In genomic region chr6:121299954-121300353, GRCm38 (mm10) we compare ENCODE assay signal across 8 mouse cellular contexts. TPM values are rescaled to one million over a fixed set of nuclear protein-coding genes. Genes with fewer than 3 reads are reported as not detected.
DNase-seq lines count a peak whose midpoint lies in the region; ATAC-seq and TF ChIP-seq lines count a peak whose summit lies in the region.

Gene Slc6a13 (plus strand): TSS chr6:121300227.

- H3K27me3 ChIP-seq in forebrain, embryonic 13.5 days = no peaks in the 10 kb centered on the region
- peaks cover 17% of the 10 kb centered on the region for H3K27me3 ChIP-seq in liver, embryonic 12.5 days (replicated peaks)
- H3K27me3 ChIP-seq in stomach, postnatal 0 days (ENCODE audit: control insufficient read depth, insufficient read depth, low read length) = no peaks in the 10 kb centered on the region

- no peak for TF ChIP-seq EP300 in stomach, postnatal 0 days (optimal IDR thresholded peaks at IDR 0.05)

- no peaks in the 10 kb centered on the region for H3K36me3 ChIP-seq in forebrain, embryonic 13.5 days (ENCODE audit: poor library complexity, severe bottlenecking)
- no peaks in the 10 kb centered on the region for H3K36me3 ChIP-seq in liver, embryonic 12.5 days
- H3K36me3 ChIP-seq in stomach, postnatal 0 days (ENCODE audit: control insufficient read depth, insufficient read depth, low read length) = no peaks in the 10 kb centered on the region

- no peak for ATAC-seq in forebrain, embryonic 13.5 days
- peak; percentile 48 for ATAC-seq in liver, embryonic 12.5 days
- ATAC-seq in stomach, postnatal 0 days (ENCODE audit: low FRiP score, low TSS enrichment) = no peak

- no peak within 1 kb of the TSS for H3K9ac ChIP-seq in forebrain, embryonic 13.5 days
- no peak within 1 kb of the TSS for H3K9ac ChIP-seq in liver, embryonic 12.5 days
- 0 out of 2 replicates have a peak within 1 kb of the TSS, but pooled peaks have one; percentile 8 for H3K9ac ChIP-seq in stomach, postnatal 0 days (ENCODE audit: low read length)

- WGBS in forebrain, embryonic 13.5 days = 5% methylated on average over 10 of the region's 11 CpGs
- 8% methylated on average over 11 of the region's 11 CpGs for WGBS in liver, embryonic 12.5 days (ENCODE audit: insufficient replicate concordance)
- 2% methylated on average over 11 of the region's 11 CpGs for WGBS in stomach, postnatal 0 days

- no peak within 1 kb of the TSS for H3K27ac ChIP-seq in forebrain, embryonic 13.5 days
- H3K27ac ChIP-seq in liver, embryonic 12.5 days = peak within 1 kb of the TSS; percentile 56; the same call in 1 of the 2 replicates
- no peak within 1 kb of the TSS for H3K27ac ChIP-seq in stomach, postnatal 0 days (replicated peaks)

- DNase-seq in ovary, postnatal 36 days (ENCODE audit: low spot score) = peak; percentile 22
- no peak for DNase-seq in ovary, postnatal 10 days (ENCODE audit: low spot score)
- DNase-seq in kidney, adult 11 months = peak; percentile 82
- peak; percentile 24 for DNase-seq in stomach, postnatal 0 days (ENCODE audit: low spot score)
- no peak for DNase-seq in right cerebral cortex, adult 2 months (ENCODE audit: low spot score in 2 of 2)
- no peak for DNase-seq in thymus, postnatal 25 days

- no peak for TF ChIP-seq CTCF in stomach, postnatal 0 days (IDR thresholded peaks at IDR 0.05; ENCODE audit: low read depth)

- H3K9me3 ChIP-seq in forebrain, embryonic 13.5 days (replicated peaks) = no peaks in the 10 kb centered on the region
- no peaks in the 10 kb centered on the region for H3K9me3 ChIP-seq in liver, embryonic 12.5 days (replicated peaks)
- no peaks in the 10 kb centered on the region for H3K9me3 ChIP-seq in stomach, postnatal 0 days (ENCODE audit: control insufficient read depth, low read length)

- peaks cover 6% of the 10 kb centered on the region; the same call in 1 of the 2 replicates for H3K4me1 ChIP-seq in forebrain, embryonic 13.5 days
- H3K4me1 ChIP-seq in liver, embryonic 12.5 days = no peaks in the 10 kb centered on the region
- peaks cover 5% of the 10 kb centered on the region; the same call in 1 of the 2 replicates for H3K4me1 ChIP-seq in stomach, postnatal 0 days (replicated peaks; ENCODE audit: control insufficient read depth, insufficient read depth)

- no peak within 1 kb of the TSS for H3K4me3 ChIP-seq in forebrain, embryonic 13.5 days
- H3K4me3 ChIP-seq in liver, embryonic 12.5 days = peak within 1 kb of the TSS; percentile 22; the same call in 1 of the 2 replicates
- no peak within 1 kb of the TSS for H3K4me3 ChIP-seq in stomach, postnatal 0 days (ENCODE audit: low read depth, low read length)

- H3K4me2 ChIP-seq in forebrain, embryonic 13.5 days = peak within 1 kb of the TSS; percentile 15; the same call in 1 of the 2 replicates
- H3K4me2 ChIP-seq in liver, embryonic 12.5 days = peak within 1 kb of the TSS; percentile 33
- H3K4me2 ChIP-seq in stomach, postnatal 0 days (replicated peaks; ENCODE audit: low read depth) = peak within 1 kb of the TSS; percentile 5; the same call in 1 of the 2 replicates

RNA-seq across cellular contexts. Expression of gene Slc6a13, which starts in this region (rescaled TPM):
- 4.1 and 7.7 TPM in 2 replicates for polyA plus RNA-seq in forebrain, embryonic 13.5 days (2015; fragmentation: Nextera tagmentation; extraction: Ambion mirVana)
- 15.6 and 17.7 TPM in 2 replicates for polyA plus RNA-seq in liver, embryonic 12.5 days (2016; fragmentation: Nextera tagmentation; extraction: Ambion mirVana)
- 0.46 and 0.52 TPM in 2 replicates for polyA plus RNA-seq in stomach, postnatal 0 days (2015; fragmentation: Nextera tagmentation; extraction: Ambion mirVana)

Comparison
In these comparisons a context has a peak if more than half of its experiments do, and no peak if none do; other contexts are left out.
1. DNase-seq: peak in ovary, postnatal 36 days (single experiment) and kidney, adult 11 months (single experiment); none in ovary, postnatal 10 days (single experiment), right cerebral cortex, adult 2 months (0 of 2) and thymus, postnatal 25 days (single experiment).
2. Peak in DNase-seq, H3K9ac ChIP-seq and H3K4me2 ChIP-seq in stomach, postnatal 0 days; RNA of the gene not detected or under 1 TPM.
3. Peak in every context shown above with its lines, with median percentiles within 50 percentile points of each other: H3K4me2 ChIP-seq.